Mouse (Mus musculus) kidney, adult 18-20 months (tissue): ENCODE measurements around the gene Iqcb1.
A peak's percentile ranks its signal among the peaks of the same experiment; 100 is the strongest.
"Not testable (repeated sequence)": the region's sequence is repeated elsewhere in the genome, so short reads cannot be mapped to it uniquely, and the experiment has no call there.

Source experiments
- DNase-seq: peaks from one replicate; pipeline ENCODE4 v3.0.0; 2021

Gene Iqcb1

GRCm38 (mm10) chr16:36828054-36828786, at the start of gene Iqcb1:
Gene Iqcb1, plus strand, starts transcription at chr16:36828385.
- peak; percentile 87 for DNase-seq

GRCm38 (mm10) chr16:36784146-36784545, 44.0 kb upstream of the Iqcb1 start:
- no peak for DNase-seq

GRCm38 (mm10) chr16:36784594-36785313, 43.4 kb upstream of the Iqcb1 start, which contains the start of gene Slc15a2:
Gene Slc15a2, minus strand, starts transcription at chr16:36784962.
- peak; percentile 67 for DNase-seq

GRCm38 (mm10) chr16:36786466-36786865, 41.7 kb upstream of the Iqcb1 start:
- DNase-seq: peak; percentile 42

- no peak for DNase-seq
These were observed 38.0 kb upstream of the Iqcb1 start for GRCm38 (mm10) chr16:36790166-36790565.

GRCm38 (mm10) chr16:36794976-36795375, 33.2 kb upstream of the Iqcb1 start:
- no peak for DNase-seq

GRCm38 (mm10) chr16:36798334-36798733, 29.9 kb upstream of the Iqcb1 start:
- DNase-seq: no peak

- no peak for DNase-seq
These were observed 25.8 kb upstream of the Iqcb1 start for GRCm38 (mm10) chr16:36802361-36802760.

GRCm38 (mm10) chr16:36808616-36809015, 19.6 kb upstream of the Iqcb1 start:
- DNase-seq: peak; percentile 34

GRCm38 (mm10) chr16:36813680-36814079, 14.5 kb upstream of the Iqcb1 start:
- no peak for DNase-seq

- no peak for DNase-seq
These were observed 11.3 kb upstream of the Iqcb1 start for GRCm38 (mm10) chr16:36816916-36817315.

GRCm38 (mm10) chr16:36817321-36817926, 10.8 kb upstream of the Iqcb1 start:
- peak; percentile 72 for DNase-seq

GRCm38 (mm10) chr16:36820016-36820415, 8.2 kb upstream of the Iqcb1 start:
- DNase-seq: no peak

GRCm38 (mm10) chr16:36820747-36821146, 7.4 kb upstream of the Iqcb1 start:
- DNase-seq: no peak

- no peak for DNase-seq
These were observed 6.7 kb upstream of the Iqcb1 start for GRCm38 (mm10) chr16:36821474-36821873.

GRCm38 (mm10) chr16:36827611-36828053, 553 bp upstream of the Iqcb1 start:
- DNase-seq: no peak

GRCm38 (mm10) chr16:36828820-36829219, 635 bp downstream of the Iqcb1 start:
- DNase-seq: no peak

GRCm38 (mm10) chr16:36846894-36847293, 18.7 kb downstream of the Iqcb1 start:
- DNase-seq: not testable (repeated sequence)

GRCm38 (mm10) chr16:36851202-36851601, 23.0 kb downstream of the Iqcb1 start:
- DNase-seq: no peak

GRCm38 (mm10) chr16:36863585-36863984, 35.4 kb downstream of the Iqcb1 start:
- DNase-seq: no peak

- no peak for DNase-seq
These were observed 41.3 kb downstream of the Iqcb1 start for GRCm38 (mm10) chr16:36869442-36869841.

- peak; percentile 93 for DNase-seq
These were observed 46.5 kb downstream of the Iqcb1 start, which contains the start of the genes Eaf2 and Golgb1 for GRCm38 (mm10) chr16:36874583-36875275. Gene Eaf2, minus strand, starts transcription at chr16:36875003. Gene Golgb1, plus strand, starts transcription at chr16:36875140.
